Mouse (Mus musculus): ENCODE measurements around the gene Tsnax. TPM values are rescaled to one million over a fixed set of nuclear protein-coding genes. Genes with fewer than 3 reads are reported as not detected.
A peak's percentile ranks its signal among the peaks of the same experiment; 100 is the strongest.

The Tsnax gene
- total RNA-seq, 2 experiments from 2014 or later = 135 to 151 TPM

DNA sequence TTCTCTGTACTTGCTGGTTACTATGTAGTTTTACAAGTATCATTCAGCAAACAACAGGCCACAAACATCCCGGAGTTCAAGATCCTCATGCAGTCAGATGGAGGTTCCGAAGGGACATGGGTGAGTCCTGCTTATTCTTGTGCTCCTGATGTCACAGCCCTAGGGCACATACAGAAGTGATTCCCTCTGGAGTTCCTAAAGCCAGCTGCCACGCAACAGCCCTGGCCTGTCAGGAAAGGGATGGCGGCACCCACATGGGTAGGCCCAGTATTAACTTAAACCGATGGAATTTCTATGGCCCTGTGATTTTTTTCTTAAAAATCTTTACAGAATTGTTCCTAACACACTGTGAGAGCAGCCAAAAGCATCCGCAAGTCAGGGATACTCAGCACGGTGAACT is 30.6 kb downstream of the Tsnax start:
- no peak for DNase-seq

DNA sequence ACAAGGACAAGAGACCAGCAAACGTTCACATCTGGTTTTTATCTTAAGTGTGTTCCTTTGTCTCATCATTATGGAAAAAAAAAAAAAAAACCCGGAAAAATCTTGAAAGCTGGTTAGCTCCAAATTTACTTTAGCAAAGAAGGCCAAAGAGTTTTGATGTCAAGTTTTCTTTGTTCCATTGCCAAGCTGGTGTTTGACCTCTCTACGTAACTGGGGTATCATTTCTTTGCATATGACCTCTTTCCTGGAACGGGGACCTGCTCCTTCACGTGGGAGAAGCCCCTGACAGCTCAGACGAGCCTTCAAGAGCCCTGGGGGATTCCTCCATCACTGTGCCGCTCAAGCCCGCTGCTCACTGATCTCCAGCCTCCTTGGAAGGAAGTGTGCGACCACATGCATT is 31.1 kb downstream of the Tsnax start:
- DNase-seq = no peak

DNA sequence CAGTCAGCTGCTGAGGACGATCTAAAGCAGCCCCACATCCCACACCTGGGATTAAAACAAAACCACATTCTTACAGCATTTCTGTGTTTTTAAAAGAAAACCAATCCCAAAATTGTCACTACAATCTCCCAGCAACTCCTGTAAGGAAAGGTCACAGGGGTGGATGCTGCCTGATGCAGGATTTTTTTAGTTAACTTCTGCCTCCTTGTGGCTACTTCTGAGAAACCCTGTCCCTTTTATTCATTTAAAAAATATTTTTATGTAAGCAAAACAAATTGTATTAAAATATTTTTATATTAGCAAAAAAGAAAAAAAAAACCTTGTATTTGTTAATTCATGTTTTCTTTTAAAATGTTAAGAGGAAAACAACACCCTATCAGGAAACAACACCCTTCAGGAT is 33.0 kb downstream of the Tsnax start:
- no peak for DNase-seq

DNA sequence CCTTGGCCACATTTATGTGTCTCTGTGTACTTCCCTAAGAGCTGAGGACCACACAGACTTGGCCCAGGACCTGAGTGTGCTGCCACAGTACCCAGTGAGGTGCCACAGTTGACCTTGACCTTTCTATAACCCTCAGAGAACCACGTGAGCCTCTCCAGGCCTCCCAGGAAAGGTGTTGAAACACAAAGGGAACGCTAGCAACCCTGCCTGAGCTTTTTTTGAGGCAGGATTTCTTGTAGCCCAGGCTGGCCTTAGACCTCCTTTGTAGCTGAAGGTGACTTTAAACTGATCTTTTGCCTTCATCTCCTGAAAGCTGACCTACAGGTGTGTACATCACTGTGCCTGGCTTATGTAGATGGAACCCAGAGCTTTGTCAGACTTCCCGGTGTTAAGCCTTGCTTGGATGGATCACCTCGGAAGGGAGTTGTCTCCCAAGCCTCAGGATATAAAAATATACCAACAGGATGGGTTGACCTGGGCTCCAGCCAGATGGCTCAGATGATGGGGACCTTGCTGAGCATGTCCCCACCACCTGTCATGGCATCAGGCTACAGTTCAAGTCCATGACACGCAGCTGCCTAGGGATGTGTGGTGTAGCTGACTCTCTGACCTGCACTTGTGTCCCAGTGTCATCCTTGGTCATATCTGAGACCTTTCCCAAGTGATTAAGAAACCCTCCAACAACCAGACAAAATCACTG is 36.4 kb downstream of the Tsnax start:
- DNase-seq = no peak

DNA sequence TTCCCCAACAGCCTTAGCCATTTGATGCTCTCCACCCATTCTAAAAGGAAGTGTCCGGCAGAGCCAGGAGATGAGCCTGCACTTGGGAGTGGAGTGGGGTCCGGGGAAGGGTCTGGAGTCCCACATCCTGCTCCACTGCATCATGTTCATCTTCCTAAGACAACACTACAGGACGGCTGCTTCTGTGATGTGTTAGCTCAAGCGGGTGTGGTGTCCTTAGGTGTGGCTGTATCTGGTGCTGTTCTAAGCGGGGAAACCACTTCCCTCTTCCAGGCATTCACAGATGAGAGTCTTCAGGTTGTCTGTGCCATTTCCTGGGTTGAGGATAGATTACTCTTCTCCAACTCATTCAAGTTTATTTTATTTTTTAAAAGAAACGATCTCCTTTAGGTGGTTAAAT is 37.0 kb downstream of the Tsnax start:
- DNase-seq = no peak

DNA sequence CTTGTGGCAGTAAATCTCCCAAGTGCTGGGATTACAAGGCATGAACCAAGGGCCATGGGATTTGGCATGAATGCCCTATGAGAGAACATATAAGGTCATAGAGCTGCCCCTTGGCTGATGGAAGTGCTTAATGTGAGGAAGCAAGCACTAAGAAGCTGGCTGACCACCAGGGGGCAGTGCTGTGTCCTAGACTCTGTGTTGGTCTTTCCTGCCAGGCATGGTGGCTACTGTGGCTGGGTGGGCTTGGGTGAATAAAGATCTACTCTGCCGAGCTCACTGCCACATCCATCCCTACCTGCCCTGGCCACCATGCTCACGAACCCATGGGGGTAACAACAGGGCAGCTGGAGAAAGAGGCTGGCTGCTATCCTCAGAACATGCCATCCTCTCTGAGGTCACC is 39.2 kb downstream of the Tsnax start:
- DNase-seq = peak; percentile 56 to 58

DNA sequence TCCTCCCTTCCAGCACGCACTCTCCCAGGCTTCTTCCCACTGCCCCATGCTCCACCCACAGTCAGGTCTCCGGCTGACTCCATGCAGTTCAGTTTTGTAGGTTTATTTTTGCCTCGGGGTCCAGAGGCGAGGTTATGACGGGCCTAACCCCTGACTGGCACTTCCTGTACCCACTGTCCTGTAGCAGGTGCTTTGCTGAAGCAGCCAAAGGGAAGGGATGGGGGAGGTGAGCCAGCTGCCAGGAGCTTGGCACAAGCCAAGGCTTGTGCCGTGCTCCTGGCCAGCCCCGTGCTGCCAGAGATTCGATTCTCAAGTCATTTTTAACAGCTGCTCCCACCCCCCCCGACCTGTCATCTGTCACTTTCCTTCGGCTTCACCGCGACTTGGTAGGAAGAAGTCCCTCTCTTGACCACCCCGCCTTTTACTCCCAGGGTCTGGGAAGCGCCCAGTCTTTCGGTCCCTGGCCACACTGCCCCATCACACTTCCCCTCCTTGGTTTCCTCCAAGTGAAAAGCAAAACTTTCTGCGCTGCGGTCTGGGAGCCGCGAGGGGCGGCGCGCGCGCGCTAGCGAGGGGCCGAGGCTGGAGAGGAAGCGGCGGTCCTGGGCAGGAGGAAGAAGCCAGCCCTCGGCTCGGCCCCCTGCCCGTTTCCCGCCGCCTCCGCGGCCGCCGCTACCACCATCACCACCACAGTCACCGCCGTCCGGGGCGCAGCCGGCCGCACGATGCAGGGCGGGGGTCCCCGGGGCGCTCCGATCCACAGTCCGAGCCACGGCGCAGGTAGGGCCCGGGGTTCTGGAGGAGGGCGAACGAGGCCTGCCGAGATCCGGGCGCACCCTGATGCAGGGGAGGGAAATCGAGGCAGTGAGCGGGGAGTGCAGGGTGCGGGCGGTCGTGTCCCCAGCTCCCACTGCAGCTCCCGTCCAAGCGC is 41.0 kb downstream of the Tsnax start, which contains the start of gene Disc1:
Disc1 (plus strand) TSS at position 691 of the 931 bp plus-strand sequence.
- peak; percentile 46 to 58 for DNase-seq

DNA sequence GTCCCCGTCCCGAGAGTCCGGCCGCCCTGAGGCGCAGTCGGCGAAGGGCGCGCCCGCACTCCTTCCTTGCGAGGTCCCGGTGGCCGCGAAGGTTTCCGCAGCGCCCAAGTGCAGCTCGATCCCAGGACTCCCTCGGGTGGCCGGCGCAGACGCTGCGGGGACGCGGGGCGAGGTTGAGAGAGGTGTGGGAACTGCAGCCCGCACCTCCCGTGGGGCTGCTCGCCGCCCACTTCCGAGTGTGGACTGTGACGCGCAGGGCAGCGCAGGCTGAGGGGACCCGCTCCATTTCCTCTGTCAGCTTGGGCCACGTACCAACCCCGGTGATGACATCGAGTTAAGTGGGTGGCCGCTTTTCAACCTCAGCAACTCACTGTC is 41.6 kb downstream of the Tsnax start:
- DNase-seq = peak; percentile 50 to 61

DNA sequence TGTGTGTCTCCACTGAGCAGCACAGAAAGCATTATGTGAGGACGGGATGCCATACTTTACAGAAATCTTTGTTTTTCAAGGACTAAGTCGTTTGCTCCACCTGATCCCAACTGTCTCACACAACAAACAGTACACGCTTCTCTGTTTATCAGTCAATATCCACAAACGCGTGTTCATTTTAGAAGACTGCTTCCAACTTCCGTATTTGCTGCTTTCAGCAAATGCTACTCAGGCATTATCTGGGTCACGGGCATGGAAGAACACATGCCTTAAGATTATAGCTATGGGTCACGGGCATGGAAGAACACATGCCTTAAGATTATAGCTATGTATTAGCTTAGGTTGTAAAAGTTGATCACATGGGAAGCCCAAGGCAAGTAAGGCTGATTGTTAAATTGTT is 48.1 kb downstream of the Tsnax start:
- no peak for DNase-seq

DNA sequence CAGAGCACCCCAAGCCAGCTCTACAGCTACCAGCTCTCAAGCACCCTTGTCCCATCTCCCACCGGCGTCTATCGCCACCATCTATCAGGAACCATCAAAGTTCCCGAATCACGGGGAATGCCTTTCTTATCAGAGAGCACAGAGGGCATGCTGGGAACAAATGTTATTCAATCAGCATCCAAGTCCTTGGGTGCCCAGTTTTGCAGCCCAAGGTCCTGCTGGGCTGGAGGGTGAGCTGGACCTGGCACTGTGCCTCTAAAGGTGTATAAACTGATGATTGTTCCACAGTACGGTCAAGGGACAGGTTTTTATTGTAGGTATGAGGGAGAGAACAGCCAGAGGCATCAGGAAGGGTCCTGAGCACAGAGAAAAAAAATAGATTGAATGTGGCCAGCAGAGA is 52.8 kb downstream of the Tsnax start:
- DNase-seq = no peak

DNA sequence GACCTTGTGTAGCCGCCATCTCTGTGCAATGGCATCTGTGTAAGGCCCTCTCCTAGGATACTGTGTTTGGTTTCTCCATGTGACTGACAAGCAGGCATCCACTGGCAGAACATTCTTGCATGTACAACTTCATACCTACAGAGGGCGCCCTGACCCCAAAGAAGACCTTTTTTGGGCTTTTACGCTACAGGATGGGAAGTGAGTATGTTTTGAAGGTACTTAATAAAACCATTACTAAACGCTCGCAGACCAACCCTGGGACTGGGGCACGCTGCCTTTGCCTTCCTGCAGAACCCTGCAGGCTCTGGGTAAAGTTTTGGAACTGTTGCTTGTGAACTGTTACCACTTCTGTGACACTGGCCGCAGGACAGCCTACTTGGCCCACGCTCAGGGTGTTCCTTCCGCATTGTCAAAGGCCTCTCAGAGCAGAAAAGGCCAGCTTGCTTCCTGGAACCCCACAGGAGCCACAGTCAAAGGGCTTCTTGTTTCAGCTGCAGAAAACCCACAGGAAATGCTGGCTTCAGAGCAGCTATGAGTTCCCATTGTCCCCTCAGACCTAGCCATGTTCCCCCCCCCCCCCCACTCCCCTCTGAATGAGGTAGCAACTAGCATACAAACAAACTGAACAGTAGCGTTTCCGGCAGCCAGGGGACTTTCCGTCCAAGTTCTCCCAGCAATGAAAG is 54.3 kb downstream of the Tsnax start:
- peak; percentile 72 to 75 for DNase-seq

DNA sequence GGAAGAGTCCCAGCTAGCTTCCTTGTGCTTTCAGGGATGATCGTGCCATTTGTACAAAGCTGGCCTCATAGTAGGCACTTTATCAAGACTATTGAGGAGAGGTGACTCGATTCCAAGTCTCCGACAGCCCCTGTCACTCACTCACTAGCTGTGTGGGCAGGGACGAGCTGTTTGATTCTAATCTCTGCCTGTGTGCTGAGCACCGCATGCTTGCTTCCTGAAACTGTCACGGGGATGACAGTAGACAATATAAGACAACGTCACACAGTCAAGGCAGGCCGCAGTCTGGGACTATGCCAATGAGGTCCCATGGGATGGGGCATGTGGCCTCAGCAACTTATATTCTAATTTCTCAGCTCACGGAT is 54.8 kb downstream of the Tsnax start:
- peak; percentile 49 to 60 for DNase-seq

DNA sequence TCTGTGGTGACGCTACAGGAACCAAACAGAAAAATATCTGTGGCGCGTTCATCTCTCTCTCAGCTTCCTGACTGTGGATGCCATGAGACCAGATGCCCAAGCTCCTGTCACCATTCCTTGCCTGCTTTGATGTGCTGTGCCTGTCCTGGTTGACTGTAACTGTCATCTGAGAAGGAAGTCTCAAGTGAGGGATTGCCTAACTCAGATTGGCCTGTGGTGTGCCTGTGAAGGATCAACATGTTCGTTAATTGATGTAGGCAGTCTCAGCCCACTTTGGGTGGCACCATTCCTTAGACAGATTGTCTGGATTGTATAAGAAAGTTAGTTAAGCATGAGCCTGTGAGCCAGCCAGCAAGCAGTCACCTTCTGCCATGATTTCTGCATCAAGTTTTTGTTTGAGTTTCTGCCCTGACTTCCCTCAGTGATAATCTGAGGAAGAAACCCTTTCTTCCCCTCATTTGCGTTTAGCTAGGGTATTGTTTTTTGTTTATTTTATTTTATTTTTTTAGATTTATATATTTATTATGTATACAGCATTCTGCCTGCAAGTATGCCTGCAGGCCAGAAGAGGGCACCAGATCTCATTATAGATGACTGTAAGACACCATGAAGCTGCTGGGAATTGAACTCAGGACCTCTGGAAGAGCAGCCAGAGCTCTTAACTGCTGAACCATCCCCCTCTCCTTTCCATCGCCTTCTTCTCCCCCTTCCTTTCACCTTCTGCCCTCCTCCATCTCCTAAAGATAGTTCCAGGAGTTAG is 55.5 kb downstream of the Tsnax start:
- DNase-seq = no peak

DNA sequence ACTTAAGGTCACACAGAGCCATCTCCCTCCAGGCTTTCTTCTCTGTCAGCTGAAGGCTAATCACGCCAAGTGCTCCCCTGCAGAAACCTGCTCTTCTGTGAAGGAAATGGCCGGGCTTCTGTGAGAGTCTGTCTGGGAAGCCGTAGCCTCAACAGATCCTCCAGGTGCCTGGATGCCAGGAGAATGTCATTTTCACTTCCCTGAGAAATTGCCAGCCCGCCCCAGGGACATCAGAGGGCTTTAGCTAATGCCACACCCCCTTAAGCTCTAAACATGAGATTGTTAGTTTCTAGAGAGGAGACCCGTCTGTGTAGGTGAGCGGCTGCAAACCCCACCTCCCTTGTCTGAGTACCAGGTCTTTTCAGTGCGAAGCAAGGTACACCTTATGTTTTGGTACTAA is 56.5 kb downstream of the Tsnax start:
- DNase-seq = no peak

DNA sequence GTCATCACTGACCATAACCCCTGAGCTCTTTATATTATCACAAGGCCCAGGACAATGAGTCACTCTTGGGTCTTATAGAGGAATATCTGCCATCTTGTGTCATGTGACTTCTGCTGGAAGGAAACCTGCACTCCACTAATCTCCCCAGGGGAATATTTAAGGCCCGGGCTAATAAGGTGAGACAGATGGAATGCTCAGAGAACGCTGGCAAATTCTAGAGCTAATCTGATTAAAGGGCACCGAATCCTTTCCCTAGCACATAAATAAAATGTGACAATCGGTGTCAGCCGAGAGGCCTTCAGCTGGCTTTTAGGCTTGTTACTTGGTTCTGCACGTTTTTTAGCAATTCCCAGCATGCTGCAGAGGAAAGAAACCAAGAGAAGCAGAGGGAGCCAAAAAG is 56.9 kb downstream of the Tsnax start:
- DNase-seq = no peak

DNA sequence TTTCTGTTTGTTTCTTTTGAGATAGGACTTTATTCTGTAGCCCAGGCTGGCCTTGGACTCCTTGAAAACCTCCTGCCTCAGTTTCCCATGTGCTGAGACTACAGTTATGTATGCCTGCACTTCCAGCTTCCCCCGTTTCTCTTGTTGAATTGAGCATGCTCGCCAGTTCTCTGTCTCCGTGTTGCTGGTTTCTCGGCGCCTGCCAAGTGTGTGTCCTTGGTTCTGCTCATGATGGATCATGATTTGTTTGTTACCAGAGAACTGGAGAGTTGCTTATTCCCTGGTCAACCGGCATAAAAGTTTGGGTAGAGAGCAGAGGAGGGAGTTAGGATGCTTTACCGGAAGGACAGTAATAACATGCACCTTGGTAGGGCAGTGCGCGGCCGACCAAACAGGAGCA is 61.3 kb downstream of the Tsnax start:
- no peak for DNase-seq

DNA sequence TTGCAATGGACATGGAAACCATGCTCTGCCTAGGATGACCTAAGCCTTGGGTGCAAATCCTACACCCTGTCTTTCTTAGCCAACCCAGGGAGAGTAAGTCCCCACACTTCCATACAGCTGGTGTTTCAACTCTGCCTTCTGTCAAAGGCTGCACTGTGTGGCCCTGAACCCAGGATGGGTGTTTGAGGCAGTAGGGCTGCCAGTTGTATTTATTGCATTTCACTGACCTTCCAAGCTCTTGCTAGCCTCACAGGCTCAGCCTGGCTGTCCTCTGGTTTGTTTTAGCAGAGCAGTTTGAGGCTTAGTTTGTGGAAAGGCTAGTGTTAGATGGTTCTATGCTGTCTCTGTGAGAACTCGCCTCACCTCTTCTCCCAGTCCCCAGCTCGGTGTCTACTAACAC is 61.8 kb downstream of the Tsnax start:
- no peak for DNase-seq

DNA sequence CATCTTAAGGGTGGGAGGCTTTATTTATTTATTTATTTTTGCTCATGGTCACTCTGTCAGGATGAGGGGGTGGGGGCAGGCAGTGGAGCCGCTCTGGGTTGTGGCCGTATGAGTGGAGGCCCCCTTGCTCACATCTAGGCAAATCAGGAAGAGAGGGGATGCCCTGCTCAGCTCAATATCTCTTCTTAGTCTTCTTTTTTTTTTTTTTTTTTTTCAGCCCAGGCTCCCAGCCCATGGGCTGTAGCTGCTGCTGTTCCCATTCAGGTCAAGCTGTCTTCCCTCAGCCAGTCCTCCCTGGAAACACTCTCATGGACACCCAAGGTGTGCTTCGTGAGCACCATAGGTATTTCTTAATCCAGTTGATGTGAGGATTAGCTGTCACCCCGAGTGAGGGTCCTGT is 62.6 kb downstream of the Tsnax start:
- DNase-seq = no peak

DNA sequence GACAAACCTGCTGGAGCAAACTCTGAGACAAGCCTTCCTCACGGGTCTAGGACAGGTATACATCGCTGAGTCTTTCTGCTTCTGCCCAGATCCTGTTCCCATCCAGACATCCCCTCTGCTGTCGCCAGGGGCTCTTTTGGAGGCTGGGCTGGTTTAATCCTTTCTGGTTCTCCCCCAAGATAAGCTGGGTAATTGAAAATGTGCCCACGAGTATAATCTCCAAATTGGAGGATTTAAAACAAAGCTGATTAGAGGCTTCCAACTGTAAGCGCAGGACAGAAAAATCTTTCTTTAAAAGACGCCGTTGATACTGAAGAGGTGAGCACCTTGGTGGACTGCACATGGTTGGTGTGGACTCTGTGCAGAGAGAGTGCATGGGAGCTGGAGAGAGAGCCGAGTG is 64.5 kb downstream of the Tsnax start:
- no peak for DNase-seq

DNA sequence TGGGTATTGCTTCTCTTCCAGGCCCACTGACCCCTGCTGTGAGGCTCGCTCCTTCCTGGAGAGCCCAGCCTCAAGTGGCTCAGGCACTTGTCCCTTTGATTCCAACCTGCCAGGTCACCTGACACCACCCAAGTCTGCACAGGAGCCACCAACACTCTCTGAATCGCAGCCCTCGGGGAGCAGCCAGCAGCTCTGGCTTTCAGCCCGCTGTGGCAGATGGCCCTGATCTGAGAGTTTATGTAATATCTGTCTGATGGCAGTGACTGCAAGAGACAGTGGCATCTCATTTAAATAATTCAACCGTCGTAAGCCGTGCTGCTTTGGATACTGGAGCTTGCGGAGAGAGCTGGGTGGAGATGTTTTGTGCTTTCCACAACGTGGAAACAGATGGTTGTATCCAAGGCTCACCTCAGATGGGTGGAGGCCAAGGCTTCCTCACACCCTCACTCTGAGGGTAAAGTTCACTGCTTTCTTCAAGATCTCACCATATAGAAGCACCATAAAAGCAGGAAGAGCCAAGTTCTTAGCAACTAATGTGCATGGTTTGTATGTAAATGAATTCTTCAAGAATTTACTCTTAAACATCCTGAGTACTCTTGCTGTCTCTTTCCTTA is 66.1 kb downstream of the Tsnax start:
- peak; percentile 89 to 91 for DNase-seq

DNA sequence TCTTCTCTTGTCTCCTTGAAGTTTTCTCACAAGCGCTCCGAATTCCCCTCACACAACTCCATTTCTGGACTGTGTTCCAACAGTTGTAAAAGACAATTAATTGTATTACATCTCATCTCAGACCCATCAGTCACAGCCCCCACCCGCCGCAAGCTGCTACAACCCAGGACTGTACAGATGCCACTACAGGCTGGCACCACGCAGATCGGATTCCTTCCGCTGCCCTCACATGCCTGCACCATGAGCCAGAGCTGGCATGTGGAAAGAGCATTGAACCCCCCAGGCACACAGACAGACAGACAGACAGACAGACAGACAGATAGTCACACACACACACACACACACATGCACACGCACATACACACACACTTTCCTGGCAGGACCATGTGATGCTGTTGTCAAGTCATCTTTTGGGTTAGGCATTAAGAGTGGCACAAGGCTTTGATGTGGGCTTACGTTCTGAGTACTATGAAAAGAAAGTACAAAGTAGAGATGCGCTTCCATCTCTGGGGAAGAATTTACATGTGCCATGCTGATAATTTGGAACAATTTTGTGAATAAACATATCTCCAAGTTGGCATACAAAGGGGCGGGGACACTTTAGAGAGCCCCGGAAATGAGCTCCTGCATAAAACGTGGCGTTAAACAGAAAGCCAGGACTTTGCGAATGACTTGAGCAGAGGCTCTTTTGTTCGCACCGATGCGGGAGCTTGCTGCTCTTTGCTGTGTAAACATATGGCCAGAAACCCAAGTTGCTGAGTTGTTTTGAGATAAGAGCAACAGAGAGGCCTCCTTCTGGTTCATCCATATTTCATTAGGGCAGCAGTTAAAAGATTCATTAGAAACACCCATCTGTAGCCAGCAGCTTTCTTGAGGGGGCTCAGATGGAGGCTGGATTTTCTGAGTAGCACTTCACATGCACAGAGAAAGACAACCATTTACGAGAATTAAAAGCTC is 67.9 kb downstream of the Tsnax start:
- peak; percentile 38 to 51 for DNase-seq
